Mouse (Mus musculus) lung, adult 2 months (tissue): ENCODE results near the gene Socs3.

Experiments used
- CTCF ChIP-seq: fragments of 200-500 bp; IDR thresholded peaks from 2 replicates; pipeline ENCODE4 v1.5.1; 2011; ENCODE audit warnings: mild to moderate bottlenecking, low read length, control low read depth; ENCODE audit not compliant: insufficient read depth
- POLR2A ChIP-seq: fragments of 200-500 bp; IDR thresholded peaks from 2 replicates; pipeline ENCODE4 v1.6.1; 2011; ENCODE audit warnings: low read depth, mild to moderate bottlenecking, control low read depth, low read length, borderline replicate concordance; ENCODE audit errors: extremely low read depth

DNA sequence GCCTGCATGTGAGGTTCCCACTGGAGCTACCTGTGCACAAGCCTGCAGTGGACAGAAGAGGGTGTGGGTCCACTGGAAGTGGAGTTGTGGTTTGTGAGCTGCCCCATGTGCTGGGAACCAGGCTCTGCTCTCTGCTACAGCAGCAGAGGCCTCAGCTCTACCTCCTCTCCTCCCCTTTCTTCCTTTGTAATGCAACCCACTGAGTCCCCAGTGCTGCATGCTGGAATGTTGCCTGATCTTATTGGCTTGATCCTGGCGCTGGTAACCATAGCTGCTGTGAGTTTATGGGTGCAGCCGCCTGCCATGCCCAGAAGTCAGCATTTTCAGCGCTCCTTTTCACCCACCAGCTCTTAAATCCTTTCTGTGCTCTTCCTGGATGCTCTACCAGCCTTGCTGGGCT lies 26.2 kb upstream of the Socs3 start:
- no peak for TF ChIP-seq POLR2A
- no peak for TF ChIP-seq CTCF
